Mouse (Mus musculus) midbrain, embryonic 14.5 days (tissue): ENCODE measurements around the gene Chchd10. TPM values are rescaled to one million over a fixed set of nuclear protein-coding genes. Genes with fewer than 3 reads are reported as not detected.
"Not testable (repeated sequence)": the region's sequence is repeated elsewhere in the genome, so short reads cannot be mapped to it uniquely, and the experiment has no call there.

ENCODE experiments used
- ATAC-seq: fragments of 200-750 bp; cut with Nextera tagmentation; 2 replicates; pipeline ENCODE4 v1.8.0; 2017; ENCODE audit warnings: moderate number of reproducible peaks, moderate library complexity; ENCODE audit not compliant: low FRiP score, low TSS enrichment
- DNase-seq: peaks from one replicate; pipeline ENCODE4 v3.0.0-alpha.2; 2015
- H3K27ac ChIP-seq: fragments of 300-500 bp; sonication (generic); replicated peaks from 2 replicates; pipeline ENCODE4 v1.5.1; 2014; ENCODE audit warnings: mild to moderate bottlenecking, low read depth, low read length, moderate library complexity
- H3K27me3 ChIP-seq: fragments of 300-500 bp; sonication (generic); 2 replicates; pipeline ENCODE4 v1.6.1; 2014; ENCODE audit warnings: low read length, control low read depth, mixed read lengths; ENCODE audit not compliant: control insufficient read depth, insufficient read depth
- H3K36me3 ChIP-seq: fragments of 300-500 bp; sonication (generic); 2 replicates; pipeline ENCODE4 v1.6.1; 2014; ENCODE audit warnings: low read length, control low read depth; ENCODE audit not compliant: control insufficient read depth, insufficient read depth
- H3K4me1 ChIP-seq: fragments of 300-500 bp; sonication (generic); 2 replicates; pipeline ENCODE4 v1.6.1; 2014; ENCODE audit warnings: mild to moderate bottlenecking, antibody characterized with exemption, low read length, control low read depth; ENCODE audit not compliant: control insufficient read depth, insufficient read depth
- H3K4me2 ChIP-seq: fragments of 300-500 bp; sonication (generic); 2 replicates; pipeline ENCODE4 v1.6.1; 2014; ENCODE audit warnings: mild to moderate bottlenecking, low read length, moderate library complexity
- H3K4me3 ChIP-seq: fragments of 300-500 bp; sonication (generic); replicated peaks from 2 replicates; pipeline ENCODE4 v1.5.1; 2014; ENCODE audit warnings: low read depth, low read length
- H3K9ac ChIP-seq: fragments of 300-500 bp; sonication (generic); replicated peaks from 2 replicates; pipeline ENCODE4 v1.6.1; 2014; ENCODE audit warnings: mild to moderate bottlenecking, low read length, moderate library complexity
- H3K9me3 ChIP-seq: fragments of 300-500 bp; sonication (generic); 2 replicates; pipeline ENCODE4 v1.6.1; 2016; ENCODE audit warnings: low read length, control low read depth, mixed read lengths; ENCODE audit not compliant: control insufficient read depth
- WGBS: fragments of 180-500 bp; shearing (Covaris S2); extraction: QIAGEN DNeasy Blood & Tissue Kit; methylation state at CpG from one replicate; pipeline ENCODE4 v1.1.7; 2014; 5-methylcytosine and 5-hydroxymethylcytosine counted together
- polyA plus RNA-seq: library from polyadenylated mRNA; unstranded; fragments of >200 nt; fragmentation: Nextera tagmentation; extraction: Ambion mirVana; gene quantifications from 2 replicates; pipeline ENCODE4 v1.2.1, GENCODE M21; 2014

The Chchd10 gene
- 44.2 and 76.8 TPM in 2 replicates for polyA plus RNA-seq

DNA sequence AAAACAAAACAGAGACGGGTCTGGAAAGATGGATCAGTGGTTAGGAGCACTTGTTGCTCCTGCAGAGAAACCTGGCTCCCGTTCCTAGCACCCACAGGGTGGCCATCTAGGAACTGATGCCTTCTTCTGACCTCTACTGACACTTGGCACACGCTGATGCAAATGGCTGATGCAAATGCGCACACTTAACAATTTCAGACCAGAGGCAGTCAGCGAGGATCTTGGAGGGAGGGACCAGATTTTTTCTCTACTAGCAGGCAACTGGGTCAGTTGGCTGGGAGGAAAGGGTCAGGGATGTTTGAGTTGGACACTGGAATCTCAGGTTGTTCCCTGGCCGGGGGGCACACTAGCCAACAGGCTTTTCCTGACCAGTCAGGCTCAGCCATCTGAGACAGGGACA is at the start of gene Chchd10:
Gene Chchd10 (plus strand): TSS at position 240 of the 400 bp plus-strand sequence.
- H3K27me3 ChIP-seq = peaks cover 14% of the 10 kb centered on the region
- peak within 1 kb of the TSS; percentile 79 for H3K9ac ChIP-seq
- 26% methylated on average over 6 of the region's 6 CpGs for WGBS
- ATAC-seq = no peak
- H3K27ac ChIP-seq = 0 out of 2 replicates have a peak within 1 kb of the TSS, but pooled peaks have one; percentile 45
- DNase-seq = no peak
- peak within 1 kb of the TSS; percentile 95 for H3K4me2 ChIP-seq
- no peaks in the 10 kb centered on the region for H3K36me3 ChIP-seq
- H3K9me3 ChIP-seq = no peaks in the 10 kb centered on the region
- H3K4me1 ChIP-seq = peaks cover 34% of the 10 kb centered on the region
- H3K4me3 ChIP-seq = peak within 1 kb of the TSS; percentile 50

DNA sequence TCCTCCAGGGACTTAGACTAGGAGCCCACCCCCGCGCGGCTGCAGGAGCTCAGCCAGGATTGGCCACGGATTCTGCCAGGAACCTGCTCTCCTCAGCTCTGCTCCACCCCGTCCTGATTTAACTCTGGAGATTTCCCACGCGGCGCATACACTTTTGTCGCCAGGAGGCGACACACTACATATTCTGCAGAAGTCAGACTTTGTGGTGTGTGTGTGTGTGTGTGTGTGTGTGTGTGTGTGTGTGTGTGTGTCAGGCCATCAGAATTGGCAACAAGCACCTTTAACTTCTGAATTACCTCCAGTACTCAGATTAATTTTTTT is 49.7 kb upstream of the Chchd10 start:
- Histone ChIP-seq H3K36me3 (no peaks in the 10 kb centered on the region), H3K27me3 (no peaks in the 10 kb centered on the region), H3K4me1 (peaks cover 6% of the 10 kb centered on the region; the same call in 1 of the 2 replicates), H3K4me3 (no peak overlapping the region), H3K4me2 (peak overlapping the region; percentile 22), H3K9ac (no peak overlapping the region), H3K27ac (no peak overlapping the region), H3K9me3 (no peaks in the 10 kb centered on the region)
- ATAC-seq (peak; percentile 79), DNase-seq (peak; percentile 78)
- 2% methylated on average over 10 of the region's 10 CpGs for WGBS

DNA sequence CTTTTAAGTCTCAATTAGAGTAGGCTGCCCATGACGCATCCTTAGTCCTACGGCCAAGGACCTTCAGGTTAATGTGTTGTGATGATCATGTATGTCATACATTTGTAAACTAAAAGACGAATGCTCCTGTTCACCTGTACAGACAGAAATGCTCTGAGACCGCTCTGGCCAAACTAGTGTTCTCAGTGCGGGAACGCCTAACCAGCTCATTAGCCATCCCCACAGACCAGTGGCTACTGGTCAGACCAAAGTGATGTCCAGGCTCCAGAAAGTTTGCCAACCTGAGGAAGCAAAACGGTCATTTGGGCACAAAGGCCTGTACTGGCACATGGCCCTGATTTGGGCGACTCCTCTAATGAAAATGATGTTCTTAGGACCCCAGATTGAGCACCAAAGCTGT is 48.2 kb upstream of the Chchd10 start:
- no peaks in the 10 kb centered on the region for H3K27me3 ChIP-seq
- no peak overlapping the region for H3K4me2 ChIP-seq
- no peak for DNase-seq
- whole genome bisulfite sequencing = 95% methylated on average over 8 of the region's 8 CpGs
- H3K27ac ChIP-seq = no peak overlapping the region
- no peak overlapping the region for H3K9ac ChIP-seq
- no peak for ATAC-seq
- no peak overlapping the region for H3K4me3 ChIP-seq
- H3K9me3 ChIP-seq = no peaks in the 10 kb centered on the region
- peaks cover 6% of the 10 kb centered on the region; the same call in 1 of the 2 replicates for H3K4me1 ChIP-seq
- H3K36me3 ChIP-seq = no peaks in the 10 kb centered on the region

DNA sequence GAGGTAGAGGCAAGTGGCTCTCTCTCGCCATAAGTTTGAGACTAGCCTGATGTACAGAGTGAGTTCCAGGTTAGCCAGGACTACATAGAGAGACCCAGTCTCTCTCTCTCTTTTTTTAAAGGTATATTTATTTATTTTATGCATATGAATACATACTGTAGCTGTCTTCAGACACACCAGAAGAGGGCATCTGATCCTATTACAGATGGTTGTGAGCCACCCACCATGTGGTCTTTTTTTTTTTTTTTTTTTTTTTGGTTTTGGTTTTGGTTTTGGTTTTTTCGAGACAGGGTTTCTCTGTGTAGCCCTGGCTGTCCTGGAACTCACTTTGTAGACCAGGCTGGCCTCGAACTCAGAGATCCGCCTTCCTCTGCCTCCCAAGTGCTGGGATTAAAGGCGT is 45.4 kb upstream of the Chchd10 start:
- ATAC-seq, DNase-seq, H3K36me3 ChIP-seq, H3K4me3 ChIP-seq, H3K27me3 ChIP-seq, H3K4me1 ChIP-seq, H3K27ac ChIP-seq, H3K9me3 ChIP-seq, H3K9ac ChIP-seq, H3K4me2 ChIP-seq: not testable (repeated sequence)
- WGBS = 85% methylated on average over 5 of the region's 5 CpGs

DNA sequence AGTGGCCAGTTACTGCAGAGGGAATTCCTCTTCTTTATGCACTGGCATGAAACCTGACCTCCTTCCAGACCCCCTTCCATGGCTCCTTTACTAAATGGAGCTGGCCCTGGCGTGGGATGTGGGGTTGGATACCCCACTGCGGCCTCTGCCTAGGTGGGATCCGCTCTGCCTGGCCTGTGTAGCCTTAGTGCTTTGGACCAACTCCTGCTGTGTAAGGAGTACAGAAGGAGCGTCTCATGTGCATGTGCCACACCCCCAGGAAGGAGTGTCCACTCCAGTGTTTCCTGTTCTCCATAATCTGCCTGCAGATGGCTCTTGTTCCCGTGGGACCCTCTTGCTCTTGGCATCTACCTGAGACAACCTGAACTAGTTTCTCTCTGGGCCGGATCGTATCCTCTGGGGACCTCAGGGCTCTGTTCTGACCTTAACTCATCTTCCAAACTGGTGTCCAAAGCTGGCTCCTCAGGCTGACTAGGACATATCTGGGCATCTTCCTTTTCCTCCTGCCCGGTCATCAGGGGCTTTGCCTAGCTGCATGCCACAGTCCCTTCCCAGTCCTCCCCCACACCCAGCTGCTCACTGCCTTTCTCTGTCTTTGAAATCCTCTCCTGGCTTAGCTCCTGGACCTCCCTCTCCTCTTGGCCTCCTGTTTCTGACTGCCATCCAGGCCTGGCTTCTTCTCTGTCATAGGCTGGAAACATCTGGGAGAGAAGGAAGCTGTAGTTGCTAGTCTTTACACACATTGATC is 43.4 kb upstream of the Chchd10 start:
- WGBS = 51% methylated on average over 8 of the region's 8 CpGs
- Histone ChIP-seq H3K9me3 (no peaks in the 10 kb centered on the region), H3K4me3 (no peak overlapping the region), H3K4me1 (peaks cover 5% of the 10 kb centered on the region; the same call in 1 of the 2 replicates), H3K36me3 (peaks cover 2% of the 10 kb centered on the region), H3K27me3 (no peaks in the 10 kb centered on the region), H3K9ac (no peak overlapping the region), H3K27ac (no peak overlapping the region), H3K4me2 (no peak overlapping the region)
- ATAC-seq (no peak), DNase-seq (no peak)

DNA sequence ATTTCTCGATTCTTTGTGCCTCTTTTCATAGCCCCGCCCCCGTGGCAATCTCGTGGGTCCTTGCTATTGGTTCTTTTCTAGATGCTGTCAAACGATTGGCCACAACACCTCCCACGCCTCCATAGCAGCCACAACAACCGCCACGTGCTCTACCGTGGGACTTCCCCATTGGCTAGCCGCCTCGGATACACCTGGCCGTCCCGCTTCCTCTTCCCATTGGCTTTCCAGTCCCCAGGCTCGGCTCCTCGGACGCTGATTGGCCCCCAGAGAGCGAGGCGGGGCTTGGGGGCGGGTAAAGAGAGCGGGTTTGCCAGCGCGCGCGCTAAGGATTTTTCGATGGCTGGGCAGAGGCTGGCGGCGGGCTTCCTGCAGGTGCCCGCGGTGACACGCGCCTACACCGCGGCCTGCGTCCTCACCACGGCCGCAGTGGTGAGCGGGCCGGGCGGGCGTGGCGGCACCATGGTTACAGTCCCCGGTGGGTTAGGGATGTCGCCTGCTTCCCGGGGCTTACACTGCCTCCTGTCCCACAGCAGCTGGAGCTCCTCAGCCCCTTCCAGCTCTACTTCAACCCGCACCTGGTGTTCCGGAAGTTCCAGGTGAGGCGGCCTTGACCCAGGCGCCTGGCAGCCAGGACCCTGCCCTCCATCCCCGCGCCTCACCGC is 39.7 kb upstream of the Chchd10 start, which contains the start of gene Derl3:
Gene Derl3 (plus strand): TSS at position 325 of the 662 bp plus-strand sequence.
- ATAC-seq (peak; percentile 99), DNase-seq (peak; percentile 97)
- H3K4me1 ChIP-seq = peaks cover 5% of the 10 kb centered on the region; the same call in 1 of the 2 replicates
- peaks cover 33% of the 10 kb centered on the region for H3K36me3 ChIP-seq
- no peaks in the 10 kb centered on the region for H3K9me3 ChIP-seq
- peak within 1 kb of the TSS; percentile 88 for H3K4me2 ChIP-seq
- WGBS = 1% methylated on average over 51 of the region's 51 CpGs
- peak within 1 kb of the TSS; percentile 37 for H3K4me3 ChIP-seq
- H3K27ac ChIP-seq = peak within 1 kb of the TSS; percentile 26; the same call in 1 of the 2 replicates
- peak within 1 kb of the TSS; percentile 26; the same call in 1 of the 2 replicates for H3K9ac ChIP-seq
- H3K27me3 ChIP-seq = no peaks in the 10 kb centered on the region

DNA sequence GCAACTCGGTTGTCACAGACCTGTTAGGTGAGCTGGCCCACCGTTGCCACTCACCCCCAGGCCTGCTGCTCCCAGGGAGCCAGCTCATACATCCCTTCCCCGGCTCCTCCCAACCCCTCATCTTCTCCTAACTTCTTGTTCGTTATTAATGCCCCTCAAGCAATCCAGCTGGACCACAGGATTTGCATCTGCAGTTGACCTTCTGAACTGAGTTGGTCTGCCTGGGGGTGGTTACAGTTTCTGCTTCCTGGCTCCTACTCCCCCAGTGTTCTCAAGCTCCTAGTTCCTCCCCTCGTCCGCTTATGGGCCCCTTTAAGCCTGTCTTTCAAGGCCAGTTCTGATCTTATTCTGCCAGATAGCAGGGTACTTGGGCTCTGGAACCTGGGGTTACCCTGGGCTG is 38.3 kb upstream of the Chchd10 start:
- Histone ChIP-seq H3K4me3 (no peak overlapping the region), H3K27ac (no peak overlapping the region), H3K27me3 (no peaks in the 10 kb centered on the region), H3K9me3 (no peaks in the 10 kb centered on the region), H3K4me2 (no peak overlapping the region), H3K9ac (no peak overlapping the region), H3K4me1 (peaks cover 5% of the 10 kb centered on the region; the same call in 1 of the 2 replicates), H3K36me3 (peaks cover 46% of the 10 kb centered on the region)
- WGBS = 76% methylated on average over 6 of the region's 6 CpGs
- ATAC-seq (no peak), DNase-seq (no peak)

DNA sequence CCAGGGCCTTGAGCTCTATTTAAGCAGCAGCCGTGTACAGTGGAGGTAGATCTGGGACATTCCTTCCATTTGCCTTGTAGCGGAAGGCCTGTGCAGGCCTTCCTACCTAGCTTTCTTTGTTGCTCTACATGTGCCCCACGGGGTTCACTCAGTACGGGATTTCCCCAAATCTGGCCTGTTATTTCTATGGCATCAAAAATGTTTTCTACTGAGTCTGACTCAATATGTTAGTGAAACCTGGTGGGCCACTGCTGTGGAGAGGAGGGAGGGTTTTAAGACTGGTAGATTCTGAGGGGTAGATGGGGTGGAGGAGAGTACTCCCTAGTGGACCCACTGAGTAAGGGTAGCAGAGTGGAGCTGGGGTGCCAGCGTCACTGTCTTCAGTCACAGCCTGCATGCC is 37.2 kb upstream of the Chchd10 start:
- Histone ChIP-seq H3K4me1 (peaks cover 5% of the 10 kb centered on the region; the same call in 1 of the 2 replicates), H3K9ac (no peak overlapping the region), H3K4me2 (no peak overlapping the region), H3K27me3 (no peaks in the 10 kb centered on the region), H3K27ac (no peak overlapping the region), H3K36me3 (peaks cover 53% of the 10 kb centered on the region), H3K4me3 (no peak overlapping the region), H3K9me3 (no peaks in the 10 kb centered on the region)
- ATAC-seq (no peak), DNase-seq (no peak)
- 94% methylated on average over 5 of the region's 5 CpGs for WGBS
